Mouse (Mus musculus): Measurements from ENCODE around the gene Gabpa. TPM values are rescaled to one million over a fixed set of nuclear protein-coding genes. Genes with fewer than 3 reads are reported as not detected.

The Gabpa gene
- polyA plus RNA-seq, 1 experiment from 2014 or later = 26.0 TPM

GRCm38 (mm10) chr16:84813852-84814251 lies 20.9 kb upstream of the Gabpa start:
- no peaks in the 10 kb centered on the region for H3K36me3 ChIP-seq
- no peak for ATAC-seq
- H3K27ac ChIP-seq = no peak overlapping the region
- H3K4me1 ChIP-seq = no peaks in the 10 kb centered on the region
- no peaks in the 10 kb centered on the region for H3K27me3 ChIP-seq (replicated peaks)
- WGBS (ENCODE audit: insufficient replicate concordance) = 59% methylated on average over 8 of the region's 8 CpGs
- H3K9ac ChIP-seq = no peak overlapping the region
- no peak overlapping the region for H3K4me3 ChIP-seq
- no peaks in the 10 kb centered on the region for H3K9me3 ChIP-seq (replicated peaks)
- H3K4me2 ChIP-seq = 0 out of 2 replicates have a peak overlapping the region, but pooled peaks have one; percentile 20

- no peak overlapping the region for H3K27ac ChIP-seq
- no peaks in the 10 kb centered on the region for H3K27me3 ChIP-seq (replicated peaks)
- 26% methylated on average over 8 of the region's 8 CpGs for WGBS (ENCODE audit: insufficient replicate concordance)
- no peak for ATAC-seq
- no peaks in the 10 kb centered on the region for H3K4me1 ChIP-seq
- no peaks in the 10 kb centered on the region for H3K9me3 ChIP-seq (replicated peaks)
- no peaks in the 10 kb centered on the region for H3K36me3 ChIP-seq
- no peak overlapping the region for H3K4me3 ChIP-seq
- peak overlapping the region; percentile 20; the same call in 1 of the 2 replicates for H3K4me2 ChIP-seq
- H3K9ac ChIP-seq = no peak overlapping the region
Observed at GRCm38 (mm10) chr16:84814511-84814910, 20.2 kb upstream of the Gabpa start.

- H3K36me3 ChIP-seq = 0 out of 2 replicates have a peak, but pooled peaks cover 2% of the 10 kb centered on the region
- no peak overlapping the region for H3K4me2 ChIP-seq
- ATAC-seq = no peak
- no peak overlapping the region for H3K4me3 ChIP-seq
- no peak overlapping the region for H3K9ac ChIP-seq
- WGBS (ENCODE audit: insufficient replicate concordance) = 37% methylated on average over 7 of the region's 7 CpGs
- H3K9me3 ChIP-seq (replicated peaks) = no peaks in the 10 kb centered on the region
- H3K27ac ChIP-seq = no peak overlapping the region
- H3K27me3 ChIP-seq (replicated peaks) = no peaks in the 10 kb centered on the region
- no peaks in the 10 kb centered on the region for H3K4me1 ChIP-seq
Observed at GRCm38 (mm10) chr16:84817423-84817822, 17.3 kb upstream of the Gabpa start.

DNA sequence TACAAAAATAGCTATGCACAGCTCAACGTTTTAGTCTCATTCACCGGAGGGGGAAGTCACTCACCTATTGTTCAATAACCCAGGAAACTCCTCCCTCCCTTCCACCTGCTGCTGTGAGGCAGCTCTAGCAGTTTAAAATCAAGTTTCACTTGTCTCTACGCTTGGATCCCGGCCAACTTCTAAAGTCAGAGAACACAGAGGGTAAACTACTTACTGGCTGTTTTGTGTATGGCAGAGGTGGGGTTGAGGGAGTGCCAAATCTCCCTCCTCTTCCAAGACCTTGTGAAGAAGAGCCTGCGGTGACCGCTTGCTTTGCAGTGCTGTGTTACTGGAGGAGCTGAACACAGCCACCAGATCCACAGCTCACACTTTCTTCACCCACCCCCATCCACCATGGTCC lies 9.7 kb upstream of the Gabpa start:
- H3K4me3 ChIP-seq = no peak overlapping the region
- ATAC-seq = no peak
- no peaks in the 10 kb centered on the region for H3K27me3 ChIP-seq (replicated peaks)
- H3K27ac ChIP-seq = no peak overlapping the region
- no peaks in the 10 kb centered on the region for H3K4me1 ChIP-seq
- H3K4me2 ChIP-seq = no peak overlapping the region
- no peaks in the 10 kb centered on the region for H3K9me3 ChIP-seq (replicated peaks)
- H3K36me3 ChIP-seq = peaks cover 73% of the 10 kb centered on the region
- no peak overlapping the region for H3K9ac ChIP-seq
- WGBS (ENCODE audit: insufficient replicate concordance) = 79% methylated on average over 6 of the region's 6 CpGs

DNA sequence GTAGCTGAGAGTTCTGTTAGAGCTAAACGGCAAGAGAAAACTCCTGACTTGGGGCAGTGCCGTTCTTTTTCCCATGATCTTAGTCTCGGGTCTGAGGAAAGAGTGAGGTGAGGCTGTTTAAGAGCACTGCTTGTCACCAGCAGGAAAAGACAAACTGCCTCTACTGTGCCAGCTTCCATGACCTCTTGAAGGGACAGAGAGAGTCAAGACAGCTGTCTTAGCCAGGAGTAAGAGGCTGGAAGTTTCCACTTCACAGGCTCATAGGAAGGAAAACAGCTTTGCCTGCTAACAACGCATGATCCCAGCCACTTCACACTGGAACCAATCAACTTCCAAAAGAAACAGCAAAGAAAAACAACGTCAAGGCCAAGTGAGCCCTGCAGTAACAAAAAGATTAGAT lies 3.0 kb upstream of the Gabpa start:
- H3K4me1 ChIP-seq = peaks cover 34% of the 10 kb centered on the region
- H3K4me2 ChIP-seq = no peak overlapping the region
- H3K36me3 ChIP-seq = peaks cover 63% of the 10 kb centered on the region
- H3K4me3 ChIP-seq = no peak overlapping the region
- H3K9ac ChIP-seq = no peak overlapping the region
- WGBS (ENCODE audit: insufficient replicate concordance) = 85% methylated on average over 5 of the region's 5 CpGs
- H3K27me3 ChIP-seq (replicated peaks) = no peaks in the 10 kb centered on the region
- no peak for ATAC-seq
- H3K9me3 ChIP-seq (replicated peaks) = no peaks in the 10 kb centered on the region
- no peak overlapping the region for H3K27ac ChIP-seq

DNA sequence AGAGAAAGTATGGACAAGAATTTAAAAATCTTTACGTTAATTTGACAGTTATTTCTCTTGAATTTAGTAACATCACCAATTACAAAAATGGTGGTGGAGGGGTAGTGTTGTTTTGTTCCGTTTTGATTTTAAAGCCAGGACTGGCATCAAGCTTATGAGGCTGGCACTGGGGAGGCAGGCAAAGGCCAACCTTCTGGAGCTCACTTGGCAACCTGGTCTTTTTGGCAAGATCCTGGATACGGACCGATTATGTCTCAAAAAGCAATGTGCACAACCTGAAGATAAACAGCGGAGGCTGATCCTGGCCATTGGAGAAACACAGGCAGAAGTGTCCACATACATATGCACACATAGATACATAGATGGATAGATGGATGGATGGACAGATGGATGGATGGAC lies 2.0 kb upstream of the Gabpa start:
- WGBS (ENCODE audit: insufficient replicate concordance) = 91% methylated on average over 5 of the region's 5 CpGs
- Histone ChIP-seq H3K4me3 (no peak overlapping the region; the same call in 1 of the 2 replicates), H3K27me3 (replicated peaks) (no peaks in the 10 kb centered on the region), H3K4me1 (peaks cover 42% of the 10 kb centered on the region), H3K9me3 (replicated peaks) (no peaks in the 10 kb centered on the region), H3K9ac (no peak overlapping the region), H3K36me3 (peaks cover 60% of the 10 kb centered on the region), H3K4me2 (no peak overlapping the region), H3K27ac (no peak overlapping the region)
- ATAC-seq = no peak

- Histone ChIP-seq H3K4me1 (peaks cover 45% of the 10 kb centered on the region), H3K27me3 (replicated peaks) (no peaks in the 10 kb centered on the region), H3K36me3 (peaks cover 53% of the 10 kb centered on the region), H3K9ac (peak overlapping the region; percentile 96), H3K4me2 (peak overlapping the region; percentile 84), H3K9me3 (replicated peaks) (no peaks in the 10 kb centered on the region), H3K4me3 (peak overlapping the region; percentile 95), H3K27ac (peak overlapping the region; percentile 97)
- ATAC-seq = no peak; the same call in 1 of the 2 replicates
- WGBS (ENCODE audit: insufficient replicate concordance) = under 1% methylated on average over 22 of the region's 22 CpGs
Observed at GRCm38 (mm10) chr16:84834344-84834743, 381 bp upstream of the Gabpa start.

DNA sequence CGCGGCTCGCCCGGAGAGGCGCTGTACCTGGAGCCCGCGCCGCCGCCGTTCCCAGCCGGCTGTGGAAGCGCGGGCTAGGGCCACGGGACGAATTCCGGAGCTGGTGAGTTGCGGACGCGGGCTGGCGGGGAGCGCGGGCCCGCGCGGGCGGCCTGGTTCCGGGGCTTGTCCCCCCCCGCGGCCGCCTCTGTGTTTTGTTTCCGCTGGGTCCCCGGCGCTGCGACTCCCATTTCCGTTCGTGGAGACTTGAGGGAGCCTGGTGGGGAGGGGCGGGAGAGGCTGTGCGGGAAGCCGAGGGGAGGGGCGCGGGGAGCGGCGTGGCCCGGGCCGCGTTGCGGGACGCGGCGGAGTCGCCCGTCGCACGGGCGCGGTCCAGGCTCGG lies 707 bp downstream of the Gabpa start, which contains the start of gene Atp5j:
Atp5j (minus strand) TSS at position 185 of the 382 bp plus-strand sequence.
- Histone ChIP-seq H3K4me3 (peak within 1 kb of the TSS; percentile 95), H3K4me2 (peak within 1 kb of the TSS; percentile 84), H3K9me3 (replicated peaks) (no peaks in the 10 kb centered on the region), H3K9ac (peak within 1 kb of the TSS; percentile 96), H3K27me3 (replicated peaks) (no peaks in the 10 kb centered on the region), H3K27ac (peak within 1 kb of the TSS; percentile 97), H3K36me3 (peaks cover 49% of the 10 kb centered on the region), H3K4me1 (peaks cover 45% of the 10 kb centered on the region)
- ATAC-seq = peak; percentile 23
- 6% methylated on average over 36 of the region's 57 CpGs for WGBS (ENCODE audit: insufficient replicate concordance)

GRCm38 (mm10) chr16:84835823-84836743 lies 1.4 kb downstream of the Gabpa start:
- Histone ChIP-seq H3K27ac (peak overlapping the region; percentile 97), H3K27me3 (replicated peaks) (no peaks in the 10 kb centered on the region), H3K4me1 (peaks cover 45% of the 10 kb centered on the region), H3K4me2 (peak overlapping the region; percentile 84), H3K9me3 (replicated peaks) (no peaks in the 10 kb centered on the region), H3K9ac (peak overlapping the region; percentile 96), H3K4me3 (peak overlapping the region; percentile 95), H3K36me3 (peaks cover 48% of the 10 kb centered on the region)
- 4% methylated on average over 29 of the region's 29 CpGs for WGBS (ENCODE audit: insufficient replicate concordance)
- ATAC-seq = 0 out of 2 replicates have a peak, but pooled peaks have one; percentile 3

- H3K36me3 ChIP-seq = peaks cover 42% of the 10 kb centered on the region
- H3K4me2 ChIP-seq = no peak overlapping the region
- H3K4me3 ChIP-seq = no peak overlapping the region
- no peaks in the 10 kb centered on the region for H3K9me3 ChIP-seq (replicated peaks)
- 78% methylated on average over 2 of the region's 2 CpGs for WGBS (ENCODE audit: insufficient replicate concordance)
- no peak for ATAC-seq
- no peak overlapping the region for H3K9ac ChIP-seq
- H3K4me1 ChIP-seq = peaks cover 25% of the 10 kb centered on the region
- no peak overlapping the region for H3K27ac ChIP-seq
- H3K27me3 ChIP-seq (replicated peaks) = no peaks in the 10 kb centered on the region
Observed at GRCm38 (mm10) chr16:84838576-84838975, 3.9 kb downstream of the Gabpa start.

DNA sequence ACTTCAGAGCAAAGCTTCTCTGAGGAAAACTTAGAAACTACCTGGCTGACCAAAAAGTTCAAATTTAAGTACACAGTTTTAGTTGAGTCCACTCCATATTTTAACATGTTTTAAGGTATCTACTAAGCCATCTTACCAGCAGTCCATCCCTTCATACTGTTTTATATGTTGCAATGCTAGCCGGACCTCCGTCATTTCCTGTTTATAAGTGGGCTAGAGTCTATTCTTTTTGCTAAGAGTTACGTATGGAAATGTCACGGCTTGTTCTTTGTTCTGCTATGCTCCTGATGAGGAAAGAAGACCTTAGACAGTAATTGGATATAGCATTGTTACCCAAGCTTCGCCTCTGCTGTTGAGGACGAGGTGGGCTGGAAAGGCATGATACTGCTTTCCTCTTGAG lies 18.8 kb downstream of the Gabpa start:
- H3K9ac ChIP-seq = no peak overlapping the region
- peaks cover 88% of the 10 kb centered on the region for H3K36me3 ChIP-seq
- no peak overlapping the region for H3K27ac ChIP-seq
- no peaks in the 10 kb centered on the region for H3K9me3 ChIP-seq (replicated peaks)
- H3K4me1 ChIP-seq = no peaks in the 10 kb centered on the region
- no peaks in the 10 kb centered on the region for H3K27me3 ChIP-seq (replicated peaks)
- no peak overlapping the region for H3K4me2 ChIP-seq
- 89% methylated on average over 6 of the region's 6 CpGs for WGBS (ENCODE audit: insufficient replicate concordance)
- ATAC-seq = no peak
- no peak overlapping the region for H3K4me3 ChIP-seq

DNA sequence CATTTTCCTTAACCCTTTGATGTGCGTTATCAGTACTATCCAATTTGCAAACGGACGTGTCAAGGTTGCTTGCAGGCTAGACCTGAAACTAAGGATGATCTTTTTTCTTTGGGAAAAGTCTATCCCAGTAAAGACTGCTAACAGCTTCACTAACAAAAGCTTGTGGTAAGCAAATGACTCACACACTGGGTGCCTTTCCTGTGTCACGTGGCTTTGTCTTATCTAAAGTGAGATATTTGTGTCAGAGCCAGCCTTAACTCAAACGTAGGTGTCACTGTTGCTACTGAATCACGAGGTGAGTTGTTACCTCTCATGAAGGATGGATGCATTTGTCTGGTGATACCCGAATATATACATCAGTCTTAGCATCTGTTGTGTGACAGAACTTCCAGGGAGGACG lies 29.9 kb downstream of the Gabpa start:
- no peak overlapping the region for H3K27ac ChIP-seq
- no peak overlapping the region for H3K9ac ChIP-seq
- no peak overlapping the region for H3K4me2 ChIP-seq
- H3K4me3 ChIP-seq = no peak overlapping the region
- ATAC-seq = no peak
- H3K9me3 ChIP-seq (replicated peaks) = no peaks in the 10 kb centered on the region
- H3K4me1 ChIP-seq = no peaks in the 10 kb centered on the region
- WGBS (ENCODE audit: insufficient replicate concordance) = 72% methylated on average over 8 of the region's 8 CpGs
- H3K27me3 ChIP-seq (replicated peaks) = no peaks in the 10 kb centered on the region
- H3K36me3 ChIP-seq = peaks cover 45% of the 10 kb centered on the region
